Mouse (Mus musculus): ENCODE results near the gene Pgr. TPM values are rescaled to one million over a fixed set of nuclear protein-coding genes. Genes with fewer than 3 reads are reported as not detected.

Gene Pgr
- polyA plus RNA-seq, 1 experiment from 2014 or later = not detected

DNA sequence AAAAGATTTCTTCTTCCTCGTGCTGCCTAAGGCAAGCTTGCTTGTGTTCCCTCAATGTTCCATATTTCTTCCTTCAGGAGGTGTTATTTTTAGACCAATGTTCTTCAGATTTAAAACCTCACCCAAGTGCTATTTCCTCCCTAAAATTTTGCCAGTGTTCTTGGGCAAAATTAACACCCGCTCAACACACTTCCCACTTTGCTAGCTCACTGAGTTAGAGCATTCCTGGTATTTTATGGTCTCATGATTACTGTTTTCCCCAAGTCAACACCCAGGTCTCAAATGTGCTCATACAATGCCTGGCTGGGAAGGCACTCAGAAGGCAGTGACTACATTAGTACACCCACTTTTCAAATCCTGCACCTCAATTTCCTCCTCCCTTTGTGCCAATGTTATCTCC is 27.9 kb downstream of the Pgr start:
- Histone ChIP-seq H3K4me2 (no peak overlapping the region), H3K9me3 (replicated peaks; ENCODE audit: control insufficient read depth, low read length) (no peaks in the 10 kb centered on the region), H3K9ac (ENCODE audit: low read depth, low read length) (no peak overlapping the region), H3K4me3 (ENCODE audit: low read depth, low read length) (no peak overlapping the region), H3K27ac (ENCODE audit: low read depth, low read length) (no peak overlapping the region), H3K27me3 (ENCODE audit: control insufficient read depth, insufficient read depth, low read length) (no peaks in the 10 kb centered on the region), H3K4me1 (ENCODE audit: control insufficient read depth, insufficient read depth, low read length) (no peaks in the 10 kb centered on the region), H3K36me3 (ENCODE audit: control insufficient read depth, insufficient read depth, low read length) (no peaks in the 10 kb centered on the region)
- 89% methylated on average over 2 of the region's 2 CpGs for WGBS (ENCODE audit: insufficient replicate concordance)
- no peak for ATAC-seq (replicated peaks; ENCODE audit: insufficient number of reproducible peaks, low FRiP score, low TSS enrichment)

GRCm38 (mm10) chr9:8937753-8938152 is 38.1 kb downstream of the Pgr start:
- Histone ChIP-seq H3K4me3 (ENCODE audit: low read depth, low read length) (no peak overlapping the region), H3K36me3 (ENCODE audit: control insufficient read depth, insufficient read depth, low read length) (no peaks in the 10 kb centered on the region), H3K27ac (ENCODE audit: low read depth, low read length) (no peak overlapping the region), H3K4me2 (no peak overlapping the region), H3K4me1 (ENCODE audit: control insufficient read depth, insufficient read depth, low read length) (no peaks in the 10 kb centered on the region), H3K9ac (ENCODE audit: low read depth, low read length) (no peak overlapping the region), H3K9me3 (replicated peaks; ENCODE audit: control insufficient read depth, low read length) (no peaks in the 10 kb centered on the region), H3K27me3 (ENCODE audit: control insufficient read depth, insufficient read depth, low read length) (no peaks in the 10 kb centered on the region)
- WGBS (ENCODE audit: insufficient replicate concordance) = 34% methylated on average over 1 of the region's 1 CpGs
- ATAC-seq (replicated peaks; ENCODE audit: insufficient number of reproducible peaks, low FRiP score, low TSS enrichment) = no peak

DNA sequence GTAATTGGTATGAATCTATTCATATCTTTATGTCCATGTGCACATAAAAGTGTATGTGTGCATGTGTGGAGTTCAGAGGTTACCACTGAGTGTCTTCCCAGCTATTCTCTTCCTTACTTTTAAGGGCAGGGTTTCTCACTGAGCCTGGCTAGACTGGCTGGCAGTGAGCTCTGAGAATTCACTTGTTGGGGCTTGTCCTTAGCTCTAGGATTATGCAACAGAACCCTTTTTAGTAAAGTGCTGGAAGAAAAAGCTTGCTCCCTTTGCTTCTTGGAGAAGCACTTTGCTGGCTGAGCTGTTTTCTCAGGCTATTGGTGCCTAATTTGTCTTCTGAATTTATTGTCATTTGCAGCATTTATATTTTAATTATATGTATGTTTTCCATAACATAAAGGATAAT is 53.7 kb downstream of the Pgr start:
- H3K4me3 ChIP-seq (ENCODE audit: low read depth, low read length) = no peak overlapping the region
- H3K4me1 ChIP-seq (ENCODE audit: control insufficient read depth, insufficient read depth, low read length) = no peaks in the 10 kb centered on the region
- no peaks in the 10 kb centered on the region for H3K36me3 ChIP-seq (ENCODE audit: control insufficient read depth, insufficient read depth, low read length)
- no peak overlapping the region for H3K9ac ChIP-seq (ENCODE audit: low read depth, low read length)
- no peak for ATAC-seq (replicated peaks; ENCODE audit: insufficient number of reproducible peaks, low FRiP score, low TSS enrichment)
- no peak overlapping the region for H3K27ac ChIP-seq (ENCODE audit: low read depth, low read length)
- no peaks in the 10 kb centered on the region for H3K9me3 ChIP-seq (replicated peaks; ENCODE audit: control insufficient read depth, low read length)
- no peaks in the 10 kb centered on the region for H3K27me3 ChIP-seq (ENCODE audit: control insufficient read depth, insufficient read depth, low read length)
- no peak overlapping the region for H3K4me2 ChIP-seq

DNA sequence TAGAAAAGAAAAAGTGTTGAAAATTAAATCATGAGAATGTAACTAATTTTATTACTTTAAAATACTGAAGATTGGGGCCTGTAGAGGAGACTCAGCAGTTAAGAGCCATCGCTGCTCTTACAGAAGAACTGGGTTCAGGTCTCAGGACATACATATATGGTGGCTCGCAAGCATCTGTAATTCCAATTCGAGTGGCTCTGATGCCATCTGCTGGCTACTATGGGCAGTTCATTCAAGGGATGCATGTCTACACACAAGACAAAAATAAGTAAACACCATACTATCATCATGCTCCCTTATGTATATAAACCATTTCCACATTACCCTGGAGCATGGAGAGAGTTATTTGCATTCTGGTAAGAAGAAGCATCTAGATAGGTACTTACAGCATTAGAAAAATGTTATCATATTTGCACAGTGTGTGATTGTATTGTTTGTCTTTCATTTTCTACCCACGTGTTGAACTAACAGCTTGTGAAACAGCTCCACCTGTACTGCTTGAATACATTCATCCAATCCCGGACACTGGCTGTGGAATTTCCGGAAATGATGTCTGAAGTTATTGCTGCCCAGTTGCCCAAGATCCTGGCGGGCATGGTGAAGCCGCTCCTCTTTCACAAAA is 65.0 kb downstream of the Pgr start:
- H3K4me2 ChIP-seq = no peak overlapping the region
- no peaks in the 10 kb centered on the region for H3K36me3 ChIP-seq (ENCODE audit: control insufficient read depth, insufficient read depth, low read length)
- H3K9ac ChIP-seq (ENCODE audit: low read depth, low read length) = no peak overlapping the region
- no peaks in the 10 kb centered on the region for H3K27me3 ChIP-seq (ENCODE audit: control insufficient read depth, insufficient read depth, low read length)
- H3K4me3 ChIP-seq (ENCODE audit: low read depth, low read length) = no peak overlapping the region
- no peaks in the 10 kb centered on the region for H3K9me3 ChIP-seq (replicated peaks; ENCODE audit: control insufficient read depth, low read length)
- no peaks in the 10 kb centered on the region for H3K4me1 ChIP-seq (ENCODE audit: control insufficient read depth, insufficient read depth, low read length)
- ATAC-seq (replicated peaks; ENCODE audit: insufficient number of reproducible peaks, low FRiP score, low TSS enrichment) = 0 out of 2 replicates have a peak, but pooled peaks have one; percentile 22
- no peak overlapping the region for H3K27ac ChIP-seq (ENCODE audit: low read depth, low read length)
- WGBS (ENCODE audit: insufficient replicate concordance) = 59% methylated on average over 8 of the region's 8 CpGs

DNA sequence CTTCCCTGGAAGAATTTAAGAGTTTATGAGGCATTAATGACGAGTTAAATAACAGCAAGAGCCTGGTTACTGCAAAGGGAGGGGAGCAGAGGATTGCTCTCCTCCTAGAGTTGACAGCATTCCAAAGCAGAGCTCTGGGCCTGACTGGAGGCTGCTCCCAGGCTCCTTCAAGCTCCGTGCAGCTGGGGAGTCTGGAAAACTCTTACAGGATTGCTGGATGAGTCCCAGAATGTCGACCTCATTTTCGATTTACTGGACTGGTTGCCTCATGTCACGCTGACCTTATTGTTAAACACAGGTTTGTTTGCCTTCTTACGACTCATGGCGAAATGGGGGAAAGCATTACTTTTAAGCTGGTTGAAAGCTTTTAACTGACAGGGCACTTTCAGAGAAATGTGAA is 70.6 kb downstream of the Pgr start:
- Histone ChIP-seq H3K4me1 (ENCODE audit: control insufficient read depth, insufficient read depth, low read length) (no peaks in the 10 kb centered on the region), H3K36me3 (ENCODE audit: control insufficient read depth, insufficient read depth, low read length) (no peaks in the 10 kb centered on the region), H3K9me3 (replicated peaks; ENCODE audit: control insufficient read depth, low read length) (no peaks in the 10 kb centered on the region), H3K9ac (ENCODE audit: low read depth, low read length) (no peak overlapping the region), H3K4me2 (no peak overlapping the region), H3K4me3 (ENCODE audit: low read depth, low read length) (no peak overlapping the region), H3K27me3 (ENCODE audit: control insufficient read depth, insufficient read depth, low read length) (no peaks in the 10 kb centered on the region), H3K27ac (ENCODE audit: low read depth, low read length) (no peak overlapping the region)
- ATAC-seq (replicated peaks; ENCODE audit: insufficient number of reproducible peaks, low FRiP score, low TSS enrichment) = no peak
- WGBS (ENCODE audit: insufficient replicate concordance) = 72% methylated on average over 7 of the region's 7 CpGs

DNA sequence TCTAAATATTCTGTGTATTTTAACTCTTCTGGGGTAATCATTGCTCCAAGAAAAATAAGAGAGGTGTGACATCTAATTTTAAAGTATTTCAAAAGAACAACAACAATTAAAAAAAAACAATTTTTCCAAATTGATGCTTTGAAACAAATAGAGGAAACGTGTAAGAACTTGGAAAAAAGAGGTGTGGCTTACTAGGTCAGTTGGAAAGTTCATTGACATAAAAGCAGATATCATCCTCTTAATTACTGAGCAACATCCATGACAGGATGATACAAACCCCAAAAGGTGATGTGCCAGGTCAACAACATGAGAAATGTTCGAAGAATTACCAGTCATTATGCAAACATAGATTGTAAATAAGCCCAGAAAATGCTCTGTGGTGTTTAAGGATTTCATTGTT is 71.9 kb downstream of the Pgr start, which contains the start of gene Gm16485:
Gene Gm16485 (plus strand): TSS at position 301 of the 400 bp plus-strand sequence.
- no peak within 1 kb of the TSS for H3K9ac ChIP-seq (ENCODE audit: low read depth, low read length)
- no peaks in the 10 kb centered on the region for H3K9me3 ChIP-seq (replicated peaks; ENCODE audit: control insufficient read depth, low read length)
- no peaks in the 10 kb centered on the region for H3K4me1 ChIP-seq (ENCODE audit: control insufficient read depth, insufficient read depth, low read length)
- no peak within 1 kb of the TSS for H3K4me2 ChIP-seq
- WGBS (ENCODE audit: insufficient replicate concordance) = 68% methylated on average over 2 of the region's 2 CpGs
- H3K4me3 ChIP-seq (ENCODE audit: low read depth, low read length) = no peak within 1 kb of the TSS
- H3K27ac ChIP-seq (ENCODE audit: low read depth, low read length) = no peak within 1 kb of the TSS
- H3K36me3 ChIP-seq (ENCODE audit: control insufficient read depth, insufficient read depth, low read length) = no peaks in the 10 kb centered on the region
- H3K27me3 ChIP-seq (ENCODE audit: control insufficient read depth, insufficient read depth, low read length) = no peaks in the 10 kb centered on the region
- ATAC-seq (replicated peaks; ENCODE audit: insufficient number of reproducible peaks, low FRiP score, low TSS enrichment) = no peak

DNA sequence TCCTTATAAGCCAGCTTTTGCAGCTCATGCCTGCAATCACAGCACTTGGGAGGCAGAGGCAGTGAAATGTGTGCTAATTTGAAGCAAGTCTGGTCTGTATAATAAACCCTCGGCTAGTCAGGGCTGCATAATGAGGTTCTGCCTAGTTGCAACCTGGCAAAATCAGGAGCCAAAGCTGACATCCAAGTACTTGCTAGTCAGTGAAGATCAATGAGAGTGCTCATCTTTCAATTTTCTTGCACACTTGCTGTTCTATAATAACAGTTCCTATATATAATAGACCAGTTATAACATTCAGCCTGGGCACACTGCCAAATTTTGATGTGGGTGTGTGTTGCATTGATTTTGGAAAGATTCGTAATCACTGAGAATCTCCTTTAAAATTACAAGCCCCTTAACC is 78.1 kb downstream of the Pgr start:
- Histone ChIP-seq H3K4me1 (ENCODE audit: control insufficient read depth, insufficient read depth, low read length) (no peaks in the 10 kb centered on the region), H3K27ac (ENCODE audit: low read depth, low read length) (no peak overlapping the region), H3K4me3 (ENCODE audit: low read depth, low read length) (no peak overlapping the region), H3K27me3 (ENCODE audit: control insufficient read depth, insufficient read depth, low read length) (no peaks in the 10 kb centered on the region), H3K36me3 (ENCODE audit: control insufficient read depth, insufficient read depth, low read length) (no peaks in the 10 kb centered on the region), H3K9me3 (replicated peaks; ENCODE audit: control insufficient read depth, low read length) (no peaks in the 10 kb centered on the region), H3K4me2 (no peak overlapping the region), H3K9ac (ENCODE audit: low read depth, low read length) (no peak overlapping the region)
- no peak for ATAC-seq (replicated peaks; ENCODE audit: insufficient number of reproducible peaks, low FRiP score, low TSS enrichment)
- 66% methylated on average over 2 of the region's 2 CpGs for WGBS (ENCODE audit: insufficient replicate concordance)

- ATAC-seq (replicated peaks; ENCODE audit: insufficient number of reproducible peaks, low FRiP score, low TSS enrichment) = no peak
- Histone ChIP-seq H3K27ac (ENCODE audit: low read depth, low read length) (no peak overlapping the region), H3K4me3 (ENCODE audit: low read depth, low read length) (no peak overlapping the region), H3K9me3 (replicated peaks; ENCODE audit: control insufficient read depth, low read length) (no peaks in the 10 kb centered on the region), H3K36me3 (ENCODE audit: control insufficient read depth, insufficient read depth, low read length) (no peaks in the 10 kb centered on the region), H3K4me2 (no peak overlapping the region), H3K4me1 (ENCODE audit: control insufficient read depth, insufficient read depth, low read length) (no peaks in the 10 kb centered on the region), H3K9ac (ENCODE audit: low read depth, low read length) (no peak overlapping the region), H3K27me3 (ENCODE audit: control insufficient read depth, insufficient read depth, low read length) (no peaks in the 10 kb centered on the region)
- WGBS (ENCODE audit: insufficient replicate concordance) = 76% methylated on average over 3 of the region's 3 CpGs
Observed at GRCm38 (mm10) chr9:8982315-8982714, 82.7 kb downstream of the Pgr start.

DNA sequence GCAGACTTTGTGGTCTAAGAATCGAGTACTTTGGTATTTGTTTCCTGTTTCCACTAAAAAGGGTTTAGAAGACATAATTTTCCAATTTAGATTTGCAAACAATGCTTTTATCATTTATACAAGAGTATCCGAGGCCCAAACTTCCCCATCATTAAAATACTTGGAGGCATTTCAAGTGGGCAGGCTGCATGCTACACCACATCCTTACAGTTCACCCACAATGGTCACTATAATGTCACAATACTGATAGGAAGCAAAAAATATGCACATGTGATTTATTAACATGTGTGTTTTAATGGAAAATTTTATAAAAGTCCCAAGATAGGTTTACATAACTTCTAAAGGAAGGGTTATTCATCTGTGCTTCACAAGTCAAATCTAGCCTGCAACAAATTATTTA is 96.9 kb downstream of the Pgr start:
- Histone ChIP-seq H3K27ac (ENCODE audit: low read depth, low read length) (no peak overlapping the region), H3K36me3 (ENCODE audit: control insufficient read depth, insufficient read depth, low read length) (no peaks in the 10 kb centered on the region), H3K4me2 (no peak overlapping the region), H3K4me1 (ENCODE audit: control insufficient read depth, insufficient read depth, low read length) (no peaks in the 10 kb centered on the region), H3K9me3 (replicated peaks; ENCODE audit: control insufficient read depth, low read length) (no peaks in the 10 kb centered on the region), H3K27me3 (ENCODE audit: control insufficient read depth, insufficient read depth, low read length) (no peaks in the 10 kb centered on the region), H3K4me3 (ENCODE audit: low read depth, low read length) (no peak overlapping the region), H3K9ac (ENCODE audit: low read depth, low read length) (no peak overlapping the region)
- ATAC-seq (replicated peaks; ENCODE audit: insufficient number of reproducible peaks, low FRiP score, low TSS enrichment) = no peak
- 75% methylated on average over 2 of the region's 2 CpGs for WGBS (ENCODE audit: insufficient replicate concordance)

Measured in heart, embryonic 11.5 days (tissue).